Mouse (Mus musculus): ENCODE measurements around the gene Abca5. TPM values are rescaled to one million over a fixed set of nuclear protein-coding genes. Genes with fewer than 3 reads are reported as not detected.

Gene Abca5
- polyA plus RNA-seq, 1 experiment = 0.24 TPM

DNA sequence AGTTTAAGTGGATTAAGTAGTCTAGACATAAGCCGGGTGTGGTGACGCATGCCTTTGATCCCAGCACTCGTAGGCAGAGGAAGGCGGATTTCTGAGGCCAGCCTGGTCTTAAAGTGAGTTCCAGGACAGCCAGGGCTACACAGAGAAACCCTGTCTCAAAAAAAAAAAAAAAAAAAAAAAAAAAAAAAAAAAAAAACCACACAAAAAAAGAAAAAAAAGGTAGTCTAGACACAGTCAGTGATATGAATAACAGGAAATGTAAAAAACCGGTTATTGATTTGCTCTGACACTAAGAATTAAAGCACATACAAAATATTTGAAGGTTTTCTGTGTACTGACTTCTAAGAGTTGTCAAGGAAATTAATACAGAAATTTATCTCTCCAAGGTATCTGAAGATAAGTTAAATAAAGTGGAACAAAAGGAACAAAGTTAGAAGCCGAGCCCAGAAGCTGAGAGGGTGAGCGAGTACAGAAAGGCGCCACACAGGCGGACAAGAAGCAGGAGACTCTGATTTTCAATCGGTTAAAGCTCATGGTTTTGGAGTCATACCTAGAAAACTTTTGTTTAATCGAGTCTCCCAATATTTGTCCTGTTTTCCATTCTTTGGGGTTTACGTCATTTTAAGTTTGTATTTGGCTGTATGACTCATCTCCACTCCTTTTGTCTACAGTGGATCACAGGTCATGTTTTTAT, 30.9 kb downstream of the Abca5 start:
- DNase-seq = no peak
- Histone ChIP-seq H3K36me3 (ENCODE audit: control insufficient read depth, insufficient read depth, low read length) (no peaks in the 10 kb centered on the region), H3K27ac (ENCODE audit: control insufficient read depth, insufficient read depth, low read length) (no peak overlapping the region), H3K4me3 (ENCODE audit: control insufficient read depth, insufficient read depth, low read length) (no peak overlapping the region), H3K27me3 (ENCODE audit: control insufficient read depth, insufficient read depth, low read length) (no peaks in the 10 kb centered on the region), H3K4me1 (replicated peaks; ENCODE audit: control insufficient read depth, insufficient read depth, low read length) (no peaks in the 10 kb centered on the region)
- TF ChIP-seq CTCF (IDR thresholded peaks at IDR 0.05; ENCODE audit: borderline replicate concordance, control insufficient read depth, extremely low read depth, insufficient read depth, low read length, poor library complexity) (no peak), POLR2A (IDR thresholded peaks at IDR 0.05; ENCODE audit: control insufficient read depth, extremely low read depth, insufficient read depth, low read length, poor library complexity) (no peak)
- 92% methylated on average over 12 of the region's 12 CpGs for WGBS

DNA sequence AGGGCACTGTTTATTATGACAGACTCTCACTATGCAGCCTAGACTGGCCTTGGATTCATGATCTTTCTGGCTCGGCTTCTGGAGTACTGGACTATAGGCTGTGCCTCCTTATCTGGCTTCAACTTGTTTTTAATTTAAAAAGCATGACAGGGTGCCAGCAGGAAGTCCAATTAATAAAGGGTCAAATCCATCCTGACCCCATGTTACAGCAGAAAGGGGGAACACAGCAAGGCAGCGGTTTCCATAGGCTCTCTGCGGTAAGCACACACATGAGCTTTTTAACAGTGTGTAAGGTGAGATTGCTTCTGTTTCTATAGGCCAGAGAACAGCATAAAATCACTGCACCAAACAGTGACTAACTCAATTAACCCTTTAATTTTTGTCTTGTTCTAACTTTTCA, 34.1 kb downstream of the Abca5 start:
- H3K27ac ChIP-seq (ENCODE audit: control insufficient read depth, insufficient read depth, low read length) = no peak overlapping the region
- no peak overlapping the region for H3K4me3 ChIP-seq (ENCODE audit: control insufficient read depth, insufficient read depth, low read length)
- H3K36me3 ChIP-seq (ENCODE audit: control insufficient read depth, insufficient read depth, low read length) = no peaks in the 10 kb centered on the region
- H3K27me3 ChIP-seq (ENCODE audit: control insufficient read depth, insufficient read depth, low read length) = no peaks in the 10 kb centered on the region
- WGBS = 94% methylated on average over 3 of the region's 3 CpGs
- no peak for TF ChIP-seq POLR2A (IDR thresholded peaks at IDR 0.05; ENCODE audit: control insufficient read depth, extremely low read depth, insufficient read depth, low read length, poor library complexity)
- no peak for TF ChIP-seq CTCF (IDR thresholded peaks at IDR 0.05; ENCODE audit: borderline replicate concordance, control insufficient read depth, extremely low read depth, insufficient read depth, low read length, poor library complexity)
- no peak for DNase-seq
- H3K4me1 ChIP-seq (replicated peaks; ENCODE audit: control insufficient read depth, insufficient read depth, low read length) = no peaks in the 10 kb centered on the region

DNA sequence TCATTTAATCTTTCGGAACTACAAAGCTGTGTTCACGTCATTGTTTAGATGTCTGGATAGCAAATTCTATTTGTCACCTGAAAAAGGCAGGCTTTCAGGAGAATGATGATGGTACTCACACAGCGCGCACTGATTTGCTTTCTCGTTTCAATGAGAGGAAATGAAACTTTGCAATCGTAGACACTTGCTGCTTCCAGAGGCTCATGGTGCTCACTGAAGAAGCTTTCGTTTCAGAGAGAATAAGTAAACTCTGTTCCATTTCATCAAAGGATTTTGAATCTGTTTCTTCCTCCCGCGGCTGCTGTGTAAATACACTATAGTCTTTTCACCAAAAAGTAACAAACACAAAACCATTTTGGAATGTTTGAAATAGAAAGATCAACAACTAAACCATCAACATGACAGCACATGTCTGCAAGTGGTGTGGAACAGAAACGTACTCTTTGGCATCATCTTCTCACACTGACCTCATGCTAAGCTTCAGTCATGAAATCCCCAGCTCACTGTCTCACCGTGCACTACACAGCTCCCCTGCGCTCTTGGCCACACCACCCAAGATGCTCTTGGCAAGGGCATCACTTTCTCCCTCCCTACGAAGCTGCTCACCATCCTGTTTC, 39.5 kb downstream of the Abca5 start:
- no peaks in the 10 kb centered on the region for H3K4me1 ChIP-seq (replicated peaks; ENCODE audit: control insufficient read depth, insufficient read depth, low read length)
- no peak overlapping the region for H3K4me3 ChIP-seq (ENCODE audit: control insufficient read depth, insufficient read depth, low read length)
- TF ChIP-seq CTCF (IDR thresholded peaks at IDR 0.05; ENCODE audit: borderline replicate concordance, control insufficient read depth, extremely low read depth, insufficient read depth, low read length, poor library complexity) (no peak), POLR2A (IDR thresholded peaks at IDR 0.05; ENCODE audit: control insufficient read depth, extremely low read depth, insufficient read depth, low read length, poor library complexity) (no peak)
- H3K27ac ChIP-seq (ENCODE audit: control insufficient read depth, insufficient read depth, low read length) = no peak overlapping the region
- H3K36me3 ChIP-seq (ENCODE audit: control insufficient read depth, insufficient read depth, low read length) = no peaks in the 10 kb centered on the region
- no peak for DNase-seq
- WGBS = 91% methylated on average over 13 of the region's 13 CpGs
- H3K27me3 ChIP-seq (ENCODE audit: control insufficient read depth, insufficient read depth, low read length) = no peaks in the 10 kb centered on the region

DNA sequence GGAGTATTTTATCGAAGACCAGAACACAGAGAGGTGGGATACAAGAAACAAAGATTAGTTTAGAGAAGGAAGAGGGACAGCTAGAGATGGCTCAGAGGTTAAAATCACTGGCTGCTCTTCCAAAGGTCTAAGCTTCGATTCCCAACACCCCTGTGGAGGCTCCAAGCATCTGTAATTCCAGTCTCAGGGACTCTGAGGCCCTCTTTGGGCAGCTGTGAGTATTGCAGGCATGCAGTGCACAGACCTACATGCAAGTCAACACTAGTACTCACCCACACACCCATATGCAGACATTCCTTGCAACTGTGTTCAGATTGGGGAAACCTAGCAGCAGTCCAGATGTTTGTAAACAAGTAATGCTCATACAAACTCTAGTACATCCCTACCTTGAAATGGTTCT, 46.9 kb downstream of the Abca5 start:
- Histone ChIP-seq H3K27ac (ENCODE audit: control insufficient read depth, insufficient read depth, low read length) (no peak overlapping the region), H3K27me3 (ENCODE audit: control insufficient read depth, insufficient read depth, low read length) (no peaks in the 10 kb centered on the region), H3K4me1 (replicated peaks; ENCODE audit: control insufficient read depth, insufficient read depth, low read length) (no peaks in the 10 kb centered on the region), H3K4me3 (ENCODE audit: control insufficient read depth, insufficient read depth, low read length) (no peak overlapping the region), H3K36me3 (ENCODE audit: control insufficient read depth, insufficient read depth, low read length) (no peaks in the 10 kb centered on the region)
- no peak for DNase-seq
- TF ChIP-seq CTCF (IDR thresholded peaks at IDR 0.05; ENCODE audit: borderline replicate concordance, control insufficient read depth, extremely low read depth, insufficient read depth, low read length, poor library complexity) = no peak
- TF ChIP-seq POLR2A (IDR thresholded peaks at IDR 0.05; ENCODE audit: control insufficient read depth, extremely low read depth, insufficient read depth, low read length, poor library complexity) = no peak
- WGBS = 86% methylated on average over 2 of the region's 2 CpGs

DNA sequence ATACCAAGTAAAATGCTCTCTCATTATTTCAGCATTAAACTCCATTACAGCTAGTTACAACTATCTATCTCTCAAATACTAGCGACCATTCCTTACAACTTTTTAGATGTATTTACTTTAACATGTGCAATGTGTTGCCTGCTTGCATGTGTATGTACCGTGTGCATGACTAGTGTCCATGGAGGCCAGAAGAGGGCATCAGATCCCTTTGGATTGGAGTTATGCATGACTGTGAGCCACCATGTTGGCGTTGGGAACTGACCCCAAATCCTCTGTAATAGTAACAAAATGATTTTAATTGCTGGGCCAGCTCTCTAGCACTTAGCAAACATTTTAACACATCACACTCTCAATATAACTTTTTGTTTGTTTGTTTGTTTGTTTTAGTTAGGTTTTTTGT, 49.1 kb downstream of the Abca5 start:
- DNase-seq = no peak
- Histone ChIP-seq H3K27me3 (ENCODE audit: control insufficient read depth, insufficient read depth, low read length) (no peaks in the 10 kb centered on the region), H3K36me3 (ENCODE audit: control insufficient read depth, insufficient read depth, low read length) (no peaks in the 10 kb centered on the region), H3K27ac (ENCODE audit: control insufficient read depth, insufficient read depth, low read length) (no peak overlapping the region), H3K4me3 (ENCODE audit: control insufficient read depth, insufficient read depth, low read length) (no peak overlapping the region), H3K4me1 (replicated peaks; ENCODE audit: control insufficient read depth, insufficient read depth, low read length) (no peaks in the 10 kb centered on the region)
- TF ChIP-seq POLR2A (IDR thresholded peaks at IDR 0.05; ENCODE audit: control insufficient read depth, extremely low read depth, insufficient read depth, low read length, poor library complexity) (no peak), CTCF (IDR thresholded peaks at IDR 0.05; ENCODE audit: borderline replicate concordance, control insufficient read depth, extremely low read depth, insufficient read depth, low read length, poor library complexity) (no peak)
- WGBS = 90% methylated on average over 3 of the region's 3 CpGs

DNA sequence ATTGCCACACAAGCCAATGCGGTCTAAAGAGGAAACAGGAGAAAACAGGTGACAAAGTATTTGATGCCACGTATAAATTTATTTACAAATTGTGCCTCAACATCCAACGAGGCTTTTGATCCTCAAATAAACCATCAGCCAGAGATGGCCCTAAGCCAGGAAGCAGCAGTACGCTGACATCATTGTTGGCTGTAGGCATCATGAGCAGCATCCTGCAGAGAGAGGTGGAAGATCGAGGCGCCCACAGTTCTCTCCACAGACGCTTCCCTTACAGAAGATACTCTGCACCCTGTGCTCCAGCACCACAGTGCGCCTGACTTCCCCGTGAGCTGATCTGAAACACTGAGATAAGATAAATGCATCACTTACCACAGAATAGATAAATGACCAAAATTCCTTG, 49.8 kb downstream of the Abca5 start:
- Histone ChIP-seq H3K4me3 (ENCODE audit: control insufficient read depth, insufficient read depth, low read length) (no peak overlapping the region), H3K27me3 (ENCODE audit: control insufficient read depth, insufficient read depth, low read length) (no peaks in the 10 kb centered on the region), H3K27ac (ENCODE audit: control insufficient read depth, insufficient read depth, low read length) (no peak overlapping the region), H3K4me1 (replicated peaks; ENCODE audit: control insufficient read depth, insufficient read depth, low read length) (no peaks in the 10 kb centered on the region), H3K36me3 (ENCODE audit: control insufficient read depth, insufficient read depth, low read length) (no peaks in the 10 kb centered on the region)
- 72% methylated on average over 9 of the region's 9 CpGs for WGBS
- TF ChIP-seq CTCF (IDR thresholded peaks at IDR 0.05; ENCODE audit: borderline replicate concordance, control insufficient read depth, extremely low read depth, insufficient read depth, low read length, poor library complexity) = no peak
- no peak for TF ChIP-seq POLR2A (IDR thresholded peaks at IDR 0.05; ENCODE audit: control insufficient read depth, extremely low read depth, insufficient read depth, low read length, poor library complexity)
- DNase-seq = no peak
